Comparison of ENCODE assay signal across 10 mouse cellular contexts in the genomic region with DNA sequence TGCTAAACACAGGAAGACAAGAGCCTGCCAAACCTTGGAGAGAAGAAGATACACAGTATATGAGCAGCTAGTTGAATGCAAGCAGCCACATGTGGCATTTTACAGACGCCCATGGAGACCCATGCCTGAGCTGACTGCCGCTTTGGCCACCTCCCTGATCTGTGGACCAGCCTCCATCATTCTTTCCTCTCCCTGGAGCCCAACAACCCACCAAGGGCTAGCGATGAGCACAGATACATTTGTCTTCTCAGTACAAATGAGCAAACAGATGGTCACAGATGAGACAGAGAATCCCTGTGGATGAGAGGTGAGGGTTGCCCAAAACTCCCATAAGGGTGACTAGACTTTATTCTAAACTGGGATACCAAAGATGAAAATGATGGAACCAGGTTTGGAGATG.
"Had no signal": no experiment of that assay in that cellular context is flagged by ENCODE, and none has a peak within 500 bp of the region (broad histone marks: within the 10 kb centered on the region; RNA-seq: fewer than 3 reads in every experiment).

No protein-coding gene starts in this region.

- ATAC-seq: lung, postnatal 0 days had no signal

- DNase-seq: kidney, postnatal 10 days; kidney, postnatal 4 days; left cerebral cortex, postnatal 4 days; lung, adult 2 months; lung, postnatal 36 days; midbrain, embryonic 14.5 days; right cerebral cortex, adult 18-20 months; right cerebral cortex, postnatal 25 days; thymus, postnatal 36 days had no signal
